Mouse (Mus musculus) ovary, adult 10 weeks (tissue): ENCODE data around the gene AC109138.7. TPM values are rescaled to one million over a fixed set of nuclear protein-coding genes. Genes with fewer than 3 reads are reported as not detected.

Experiments
- polyA plus RNA-seq: library from polyadenylated mRNA; stranded (reverse); fragments of 350-450 nt; fragmentation: Illumina TruSeq; extraction: RNeasy Lipid Tissue Mini Kit (QIAGEN cat#74804); gene quantifications from one replicate; pipeline ENCODE4 v1.2.3, GENCODE M21; 2014

Gene AC109138.7
- not detected for polyA plus RNA-seq

GRCm38 (mm10) chr19:4214071-4214770, at the start of gene AC109138.7, which contains the start of gene Clcf1:
AC109138.7 (plus strand) TSS chr19:4214357.
Clcf1 (plus strand) TSS chr19:4214238.

DNA sequence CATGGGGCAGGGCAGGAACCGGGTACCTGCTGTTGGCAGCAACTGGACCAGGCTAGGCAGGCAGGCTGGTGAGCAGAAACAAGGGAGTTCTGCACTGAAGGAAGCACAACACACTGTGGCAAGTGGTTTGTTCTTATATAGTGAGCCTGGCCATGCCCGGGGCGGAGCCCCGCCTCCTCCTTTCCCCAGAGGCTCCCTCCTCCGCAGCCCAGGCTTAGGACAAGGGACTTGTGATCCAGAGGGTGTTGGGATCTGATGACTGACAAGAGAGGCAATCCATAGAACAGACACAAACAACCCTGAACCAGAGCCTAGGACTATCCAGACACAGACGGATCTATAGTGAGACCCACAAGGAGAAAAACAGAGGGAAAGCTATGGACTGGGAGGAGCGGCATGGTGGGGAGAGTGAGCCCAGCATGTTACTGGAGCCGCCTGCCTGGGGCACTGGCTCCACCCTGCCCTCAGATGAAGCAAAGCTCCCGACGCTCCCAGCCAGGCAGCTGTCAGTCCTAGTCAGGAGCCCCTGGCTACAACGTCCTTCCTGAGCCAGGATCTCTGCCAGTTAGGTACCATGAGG, 38.7 kb upstream of the AC109138.7 start, which contains the start of gene Carns1:
Gene Carns1, minus strand, starts transcription at position 112 of the 580 bp plus-strand sequence.

DNA sequence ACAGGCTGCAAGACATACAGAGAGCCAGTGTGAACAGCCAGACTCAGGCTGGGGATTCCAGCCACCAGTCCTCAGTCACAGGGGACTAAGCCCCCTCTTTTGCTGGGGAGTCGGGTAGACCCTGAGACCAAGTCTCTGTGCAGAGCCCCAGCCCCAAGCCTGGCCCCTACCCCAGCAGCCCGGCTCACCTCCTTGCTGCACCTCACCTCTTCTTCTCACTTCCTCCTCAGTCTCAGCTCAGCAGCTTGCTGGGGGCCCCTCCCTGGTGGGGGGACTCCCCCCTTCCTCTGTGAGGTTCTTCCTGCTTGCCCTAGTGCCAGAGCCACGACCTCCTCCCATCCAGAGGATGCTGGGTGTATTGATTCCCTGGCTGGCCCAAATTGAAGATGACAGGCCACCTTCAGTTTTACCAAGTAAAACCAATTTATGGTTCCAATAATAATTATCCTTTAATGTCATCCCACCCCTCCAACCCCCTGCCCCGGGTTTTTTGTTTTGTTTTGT, 23.3 kb upstream of the AC109138.7 start, which contains the start of gene Tbc1d10c:
Gene Tbc1d10c, minus strand, starts transcription at position 454 of the 504 bp plus-strand sequence.

GRCm38 (mm10) chr19:4191528-4192250, 22.5 kb upstream of the AC109138.7 start, which contains the start of gene Ppp1ca:
Ppp1ca (plus strand) TSS chr19:4192065.

DNA sequence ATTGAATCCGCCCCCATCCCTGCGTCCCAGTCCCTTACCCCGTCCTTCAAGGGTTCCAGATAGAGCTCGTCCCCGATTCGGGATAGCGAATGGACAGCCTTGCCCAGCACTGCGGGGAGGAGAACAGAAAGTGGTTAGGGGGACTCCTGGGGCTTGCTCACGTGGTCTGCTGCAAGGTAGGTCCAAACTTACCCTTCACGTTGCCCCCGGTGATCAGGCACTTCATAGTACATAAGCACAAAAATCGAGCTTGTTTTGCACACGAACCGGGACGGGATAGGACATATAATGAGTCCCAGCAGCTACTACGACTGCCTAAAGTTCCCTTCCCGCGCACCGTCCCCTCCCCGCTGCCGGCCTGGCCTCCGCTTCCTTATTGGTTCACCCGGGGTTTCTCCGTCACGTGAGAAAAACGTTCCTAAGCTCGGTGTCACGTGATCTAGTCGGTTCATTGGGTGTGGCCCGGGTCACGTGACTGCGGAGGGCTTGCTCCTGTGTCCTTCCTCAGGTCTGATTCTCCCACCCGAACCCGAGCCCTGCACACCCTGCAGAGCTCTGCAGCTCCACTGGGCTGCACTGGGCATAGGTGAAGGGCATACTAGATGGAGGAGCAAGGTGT, 12.8 kb upstream of the AC109138.7 start, which contains the start of gene Rad9a:
Gene Rad9a, minus strand, starts transcription at position 372 of the 619 bp plus-strand sequence.

DNA sequence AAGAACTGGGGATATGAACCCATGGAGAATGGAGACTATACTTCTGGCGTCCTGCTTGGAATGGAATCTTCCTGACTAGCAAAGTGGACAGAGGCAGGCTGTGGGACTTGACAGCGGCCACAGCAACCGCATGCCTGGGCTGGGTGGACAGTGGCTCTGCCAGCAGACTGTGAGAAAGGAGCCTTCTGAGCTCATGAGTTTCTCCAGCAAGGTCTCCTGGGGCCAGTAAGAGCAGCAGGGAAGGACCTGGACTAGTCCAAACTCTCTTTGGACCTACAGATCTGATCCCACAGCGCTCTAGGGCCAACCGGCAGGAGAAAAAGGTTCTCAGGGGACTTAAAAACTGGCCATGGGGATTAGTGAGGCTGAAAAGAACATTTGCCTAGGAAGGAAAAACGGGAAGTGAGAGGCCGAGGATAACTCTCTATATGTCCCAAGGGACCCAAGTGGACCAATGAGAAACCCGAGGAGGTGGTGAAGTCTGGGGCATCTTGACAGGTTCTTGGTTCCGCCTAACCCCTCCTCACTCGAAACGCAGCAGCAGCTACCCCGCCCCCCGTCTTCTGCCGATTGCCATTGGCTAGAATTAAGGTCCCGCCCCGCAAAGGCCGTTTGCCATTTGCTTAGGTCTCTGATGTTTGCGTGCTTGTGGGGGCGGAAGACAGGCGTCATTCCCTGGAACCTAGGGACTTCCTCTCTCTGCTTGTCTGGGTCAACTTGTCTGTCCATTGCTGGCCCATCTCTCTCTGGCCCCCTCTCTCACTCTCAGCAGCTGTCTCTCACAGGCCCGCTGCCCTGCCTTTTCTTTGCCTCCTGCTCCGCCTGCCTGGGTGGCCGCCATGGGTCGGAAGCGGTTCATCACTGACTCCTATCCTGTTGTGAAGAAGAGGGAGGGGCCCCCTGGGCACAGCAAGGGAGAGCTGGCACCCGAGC, 17.4 kb downstream of the AC109138.7 start, which contains the start of gene Pold4:
Gene Pold4, plus strand, starts transcription at position 647 of the 933 bp plus-strand sequence.

GRCm38 (mm10) chr19:4268566-4269361, 54.6 kb downstream of the AC109138.7 start, which contains the start of gene Ssh3:
Ssh3 (minus strand) TSS chr19:4269180.

Other genes with a start within 250 kb of the AC109138.7 start
- gene Aldh3b2, start 242.0 kb upstream of the AC109138.7 start, polyA plus RNA-seq = not detected
- 1.3 TPM for gene Acy3, start 227.8 kb upstream of the AC109138.7 start, polyA plus RNA-seq
- gene Tbx10, start 221.6 kb upstream of the AC109138.7 start, polyA plus RNA-seq = not detected
- not detected for gene Nudt8, start 213.8 kb upstream of the AC109138.7 start, polyA plus RNA-seq
- not detected for gene Gm49405, start 213.7 kb upstream of the AC109138.7 start, polyA plus RNA-seq
- gene Doc2g, start 211.0 kb upstream of the AC109138.7 start, polyA plus RNA-seq = not detected
- gene Ndufv1, start 201.6 kb upstream of the AC109138.7 start, polyA plus RNA-seq = 2.2 TPM
- 13.3 TPM for gene Gstp1, start 176.4 kb upstream of the AC109138.7 start, polyA plus RNA-seq
- 5.3 TPM for gene Gstp2, start 168.3 kb upstream of the AC109138.7 start, polyA plus RNA-seq
- not detected for gene Gstp3, start 154.8 kb upstream of the AC109138.7 start, polyA plus RNA-seq
- gene Cabp2, start 132.8 kb upstream of the AC109138.7 start, polyA plus RNA-seq = not detected
- not detected for gene Cdk2ap2, start 117.2 kb upstream of the AC109138.7 start, polyA plus RNA-seq
- 0.37 TPM for gene Pitpnm1, start 114.4 kb upstream of the AC109138.7 start, polyA plus RNA-seq
- 1.00 TPM for gene Aip, start 88.5 kb upstream of the AC109138.7 start, polyA plus RNA-seq
- not detected for gene Gpr152, start 74.6 kb upstream of the AC109138.7 start, polyA plus RNA-seq
- gene Cabp4, start 70.3 kb upstream of the AC109138.7 start, polyA plus RNA-seq = not detected
- 12.7 TPM for gene Coro1b, start 65.7 kb upstream of the AC109138.7 start, polyA plus RNA-seq
- 1.6 TPM for gene Ptprcap, start 60.8 kb upstream of the AC109138.7 start, polyA plus RNA-seq
- gene Rps6kb2, start 51.0 kb upstream of the AC109138.7 start, polyA plus RNA-seq = 1.2 TPM
- gene Carns1, start 38.9 kb upstream of the AC109138.7 start, polyA plus RNA-seq = 1.00 TPM
- not detected for gene Tbc1d10c, start 23.1 kb upstream of the AC109138.7 start, polyA plus RNA-seq
- 102 TPM for gene Ppp1ca, start 22.3 kb upstream of the AC109138.7 start, polyA plus RNA-seq
- 3.0 TPM for gene Rad9a, start 12.7 kb upstream of the AC109138.7 start, polyA plus RNA-seq
- gene Clcf1, start 119 bp upstream of the AC109138.7 start, polyA plus RNA-seq = 0.26 TPM
- gene Pold4, start 17.5 kb downstream of the AC109138.7 start, polyA plus RNA-seq = not detected
- 1.9 TPM for gene Ssh3, start 54.8 kb downstream of the AC109138.7 start, polyA plus RNA-seq
- not detected for gene Ankrd13d, start 68.8 kb downstream of the AC109138.7 start, polyA plus RNA-seq
- gene Grk2, start 91.9 kb downstream of the AC109138.7 start, polyA plus RNA-seq = 19.6 TPM
- 79.9 TPM for gene Kdm2a, start 183.9 kb downstream of the AC109138.7 start, polyA plus RNA-seq
- gene Rhod, start 225.1 kb downstream of the AC109138.7 start, polyA plus RNA-seq = 1.00 TPM